Mouse (Mus musculus) limb, embryonic 11.5 days (tissue): ENCODE data around the gene Sult4a1. TPM values are rescaled to one million over a fixed set of nuclear protein-coding genes. Genes with fewer than 3 reads are reported as not detected.

Source experiments
- ATAC-seq: fragments of 200-750 bp; cut with Nextera tagmentation; 2 replicates; pipeline ENCODE4 v1.8.0; 2017; ENCODE audit warnings: low read depth; ENCODE audit not compliant: insufficient number of reproducible peaks, low FRiP score, low TSS enrichment
- DNase-seq: peaks from one replicate; pipeline ENCODE4 v3.0.0-alpha.2; 2015; ENCODE audit warnings: low spot score
- H3K27ac ChIP-seq: fragments of 300-500 bp; sonication (generic); replicated peaks from 2 replicates; pipeline ENCODE4 v1.5.1; 2014; ENCODE audit warnings: low read depth, mild to moderate bottlenecking, low read length
- H3K27me3 ChIP-seq: fragments of 300-500 bp; sonication (generic); 2 replicates; pipeline ENCODE4 v1.6.1; 2014; ENCODE audit warnings: mild to moderate bottlenecking, low read length, mixed read lengths; ENCODE audit not compliant: control insufficient read depth, insufficient read depth
- H3K36me3 ChIP-seq: fragments of 300-500 bp; sonication (generic); 2 replicates; pipeline ENCODE4 v1.6.1; 2014; ENCODE audit warnings: mild to moderate bottlenecking, low read length, moderate library complexity, mixed read lengths; ENCODE audit not compliant: control insufficient read depth, insufficient read depth
- H3K4me1 ChIP-seq: fragments of 300-500 bp; sonication (generic); 2 replicates; pipeline ENCODE4 v1.6.1; 2014; ENCODE audit warnings: low read length, mixed read lengths; ENCODE audit not compliant: control insufficient read depth, insufficient read depth
- H3K4me2 ChIP-seq: fragments of 300-500 bp; sonication (generic); 2 replicates; pipeline ENCODE4 v1.6.1; 2014; ENCODE audit warnings: low read depth, mild to moderate bottlenecking, moderate library complexity; ENCODE audit not compliant: severe bottlenecking
- H3K4me3 ChIP-seq: fragments of 300-500 bp; sonication (generic); 2 replicates; pipeline ENCODE4 v1.5.1; 2014; ENCODE audit warnings: low read depth, low read length
- H3K9ac ChIP-seq: fragments of 300-500 bp; sonication (generic); 2 replicates; pipeline ENCODE4 v1.6.1; 2014; ENCODE audit warnings: mild to moderate bottlenecking, low read length
- H3K9me3 ChIP-seq: fragments of 300-500 bp; sonication (generic); 2 replicates; pipeline ENCODE4 v1.6.1; 2016; ENCODE audit warnings: low read length; ENCODE audit not compliant: control insufficient read depth
- WGBS: fragments of 180-500 bp; shearing (Covaris S2); extraction: QIAGEN DNeasy Blood & Tissue Kit; methylation state at CpG from one replicate; pipeline ENCODE4 v1.1.7; 2014; 5-methylcytosine and 5-hydroxymethylcytosine counted together
- polyA plus RNA-seq: library from polyadenylated mRNA; unstranded; fragments of >200 nt; fragmentation: Nextera tagmentation; extraction: Ambion mirVana; gene quantifications from 2 replicates; pipeline ENCODE4 v1.2.1, GENCODE M21; 2014

The Sult4a1 gene
- 0.95 and 1.1 TPM in 2 replicates for polyA plus RNA-seq

GRCm38 (mm10) chr15:84105105-84105923, at the start of gene Sult4a1:
Gene Sult4a1 (minus strand): TSS chr15:84105754.
- H3K9ac ChIP-seq = peak within 1 kb of the TSS; percentile 37; the same call in 1 of the 2 replicates
- H3K27me3 ChIP-seq = peaks cover 38% of the 10 kb centered on the region
- DNase-seq (peak; percentile 40), ATAC-seq (no peak)
- peak within 1 kb of the TSS; percentile 35 for H3K4me3 ChIP-seq
- H3K4me1 ChIP-seq = no peaks in the 10 kb centered on the region
- H3K27ac ChIP-seq = no peak within 1 kb of the TSS
- peak within 1 kb of the TSS; percentile 86 for H3K4me2 ChIP-seq
- 2% methylated on average over 75 of the region's 77 CpGs for WGBS
- no peaks in the 10 kb centered on the region for H3K9me3 ChIP-seq
- no peaks in the 10 kb centered on the region for H3K36me3 ChIP-seq

GRCm38 (mm10) chr15:84140929-84141328, 35.4 kb upstream of the Sult4a1 start:
- DNase-seq (no peak), ATAC-seq (no peak)
- H3K4me2 ChIP-seq = no peak overlapping the region
- no peaks in the 10 kb centered on the region for H3K9me3 ChIP-seq
- H3K4me1 ChIP-seq = no peaks in the 10 kb centered on the region
- no peak overlapping the region for H3K9ac ChIP-seq
- H3K4me3 ChIP-seq = no peak overlapping the region
- H3K36me3 ChIP-seq = no peaks in the 10 kb centered on the region
- H3K27me3 ChIP-seq = no peaks in the 10 kb centered on the region
- WGBS = 81% methylated on average over 5 of the region's 5 CpGs
- no peak overlapping the region for H3K27ac ChIP-seq

- Histone ChIP-seq H3K36me3 (no peaks in the 10 kb centered on the region), H3K9ac (no peak overlapping the region), H3K9me3 (no peaks in the 10 kb centered on the region), H3K27ac (no peak overlapping the region), H3K4me1 (no peaks in the 10 kb centered on the region), H3K27me3 (no peaks in the 10 kb centered on the region), H3K4me3 (no peak overlapping the region), H3K4me2 (no peak overlapping the region)
- no peak for ATAC-seq
- 65% methylated on average over 3 of the region's 3 CpGs for WGBS
- DNase-seq = no peak
Measured at GRCm38 (mm10) chr15:84140109-84140508, 34.6 kb upstream of the Sult4a1 start.

GRCm38 (mm10) chr15:84139592-84140005, 34.0 kb upstream of the Sult4a1 start:
- no peak for DNase-seq
- no peaks in the 10 kb centered on the region for H3K27me3 ChIP-seq
- no peaks in the 10 kb centered on the region for H3K36me3 ChIP-seq
- WGBS = 76% methylated on average over 5 of the region's 5 CpGs
- H3K9ac ChIP-seq = no peak overlapping the region
- ATAC-seq = no peak
- no peak overlapping the region for H3K4me3 ChIP-seq
- H3K4me1 ChIP-seq = no peaks in the 10 kb centered on the region
- no peak overlapping the region for H3K27ac ChIP-seq
- H3K4me2 ChIP-seq = no peak overlapping the region
- no peaks in the 10 kb centered on the region for H3K9me3 ChIP-seq

- H3K4me1 ChIP-seq = no peaks in the 10 kb centered on the region
- no peak overlapping the region for H3K4me2 ChIP-seq
- WGBS = 65% methylated on average over 12 of the region's 12 CpGs
- no peaks in the 10 kb centered on the region for H3K36me3 ChIP-seq
- ATAC-seq (no peak), DNase-seq (no peak)
- no peak overlapping the region for H3K4me3 ChIP-seq
- H3K9me3 ChIP-seq = no peaks in the 10 kb centered on the region
- H3K9ac ChIP-seq = no peak overlapping the region
- H3K27ac ChIP-seq = no peak overlapping the region
- no peaks in the 10 kb centered on the region for H3K27me3 ChIP-seq
Measured at GRCm38 (mm10) chr15:84136473-84137415, 31.2 kb upstream of the Sult4a1 start.

GRCm38 (mm10) chr15:84135472-84135871, 29.9 kb upstream of the Sult4a1 start:
- no peaks in the 10 kb centered on the region for H3K27me3 ChIP-seq
- peak; percentile 72 for DNase-seq
- 79% methylated on average over 5 of the region's 5 CpGs for WGBS
- H3K27ac ChIP-seq = no peak overlapping the region
- H3K4me3 ChIP-seq = no peak overlapping the region
- H3K9ac ChIP-seq = no peak overlapping the region
- H3K36me3 ChIP-seq = no peaks in the 10 kb centered on the region
- H3K9me3 ChIP-seq = no peaks in the 10 kb centered on the region
- no peaks in the 10 kb centered on the region for H3K4me1 ChIP-seq
- no peak for ATAC-seq
- H3K4me2 ChIP-seq = no peak overlapping the region

GRCm38 (mm10) chr15:84133440-84133839, 27.9 kb upstream of the Sult4a1 start:
- ATAC-seq = no peak
- no peak overlapping the region for H3K4me2 ChIP-seq
- no peak overlapping the region for H3K27ac ChIP-seq
- no peak overlapping the region for H3K9ac ChIP-seq
- no peaks in the 10 kb centered on the region for H3K36me3 ChIP-seq
- H3K9me3 ChIP-seq = no peaks in the 10 kb centered on the region
- no peak for DNase-seq
- no peaks in the 10 kb centered on the region for H3K27me3 ChIP-seq
- 73% methylated on average over 4 of the region's 4 CpGs for WGBS
- no peaks in the 10 kb centered on the region for H3K4me1 ChIP-seq
- H3K4me3 ChIP-seq = no peak overlapping the region

- WGBS = 90% methylated on average over 7 of the region's 7 CpGs
- no peak for ATAC-seq
Measured at GRCm38 (mm10) chr15:84131971-84132370, 26.4 kb upstream of the Sult4a1 start.

More at GRCm38 (mm10) chr15:84131971-84132370, 26.4 kb upstream of the Sult4a1 start:
- Histone ChIP-seq H3K27ac (no peak overlapping the region), H3K9ac (no peak overlapping the region), H3K27me3 (no peaks in the 10 kb centered on the region), H3K4me1 (no peaks in the 10 kb centered on the region), H3K9me3 (no peaks in the 10 kb centered on the region), H3K4me2 (no peak overlapping the region), H3K4me3 (no peak overlapping the region), H3K36me3 (no peaks in the 10 kb centered on the region)
- no peak for DNase-seq
